Mouse (Mus musculus) spleen, adult 2 months (tissue): ENCODE results near the gene Zfp335. TPM values are rescaled to one million over a fixed set of nuclear protein-coding genes. Genes with fewer than 3 reads are reported as not detected.
"Not testable (repeated sequence)": the region's sequence is repeated elsewhere in the genome, so short reads cannot be mapped to it uniquely, and the experiment has no call there.

Source experiments
- DNase-seq, 2 experiments: peaks; one replicate each; pipeline versions ENCODE4 v3.0.0 to v3.0.0-alpha.2; 2012 to 2021; ENCODE audit warnings: low spot score in 2 of 2, low read depth in 1 of 2
- H3K27ac ChIP-seq: fragments of 200-500 bp; 2 replicates; pipeline ENCODE4 v1.5.1; 2012; ENCODE audit warnings: low read length, inconsistent platforms; ENCODE audit not compliant: insufficient read depth
- H3K27me3 ChIP-seq: fragments of 200-500 bp; 2 replicates; pipeline ENCODE4 v1.6.1; 2012; ENCODE audit warnings: mild to moderate bottlenecking, moderate library complexity, low read length, inconsistent platforms; ENCODE audit not compliant: control insufficient read depth, insufficient read depth
- H3K36me3 ChIP-seq: fragments of 200-500 bp; 2 replicates; pipeline ENCODE4 v1.6.1; 2012; ENCODE audit warnings: mild to moderate bottlenecking, low read length, inconsistent platforms; ENCODE audit not compliant: control insufficient read depth, insufficient read depth
- H3K4me1 ChIP-seq: fragments of 200-500 bp; 2 replicates; pipeline ENCODE4 v1.6.1; 2011; ENCODE audit warnings: inconsistent platforms; ENCODE audit not compliant: control insufficient read depth, insufficient read depth, insufficient read length
- H3K4me3 ChIP-seq: fragments of 200-500 bp; 2 replicates; pipeline ENCODE4 v1.5.1; 2011; ENCODE audit warnings: mild to moderate bottlenecking, inconsistent platforms; ENCODE audit not compliant: insufficient read depth, insufficient read length; ENCODE audit errors: extremely low read depth
- CTCF ChIP-seq: fragments of 200-500 bp; IDR thresholded peaks from 2 replicates; pipeline ENCODE4 v1.5.1; 2011; ENCODE audit warnings: mild to moderate bottlenecking, inconsistent platforms; ENCODE audit not compliant: insufficient read depth, insufficient read length, insufficient replicate concordance; ENCODE audit errors: extremely low read depth
- POLR2A ChIP-seq: fragments of 200-500 bp; IDR thresholded peaks from 2 replicates; pipeline ENCODE4 v1.6.1; 2011; ENCODE audit warnings: low read depth, low read length, inconsistent platforms
- WGBS: fragments of 180-500 bp; shearing (Covaris S2); methylation state at CpG from one replicate; pipeline ENCODE4 v1.1.7; 2018; 5-methylcytosine and 5-hydroxymethylcytosine counted together
- polyA plus RNA-seq: library from polyadenylated mRNA; depleted of rRNA; stranded (reverse); fragments of >200 nt; gene quantifications from 2 replicates; pipeline ENCODE4 v1.2.3, GENCODE M21; 2012

Zfp335 gene
- polyA plus RNA-seq, 1 experiment: 37.8 TPM

DNA sequence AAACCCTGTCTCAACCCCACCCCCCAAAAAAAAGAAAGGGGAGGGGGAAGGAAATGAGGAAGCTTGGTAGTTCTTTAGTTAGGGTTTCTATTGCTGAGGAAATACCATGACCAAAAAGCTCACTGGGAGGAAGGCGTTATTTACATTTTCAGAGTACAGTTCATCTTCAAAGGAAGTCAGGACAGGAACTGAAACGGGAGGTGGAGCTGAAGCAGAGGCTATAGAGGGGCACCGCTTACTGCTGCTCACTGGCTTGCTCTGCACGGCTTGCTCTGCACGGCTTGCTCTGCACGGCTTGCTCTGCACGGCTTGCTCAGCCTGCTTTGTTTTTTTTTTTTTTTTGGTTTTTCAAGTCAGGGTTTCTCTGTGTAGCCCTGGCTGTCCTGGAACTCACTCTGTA lies 43.1 kb downstream of the Zfp335 start:
- H3K4me1 ChIP-seq: peaks cover 10% of the 10 kb centered on the region; the same call in 1 of the 2 replicates
- TF ChIP-seq POLR2A (no peak), CTCF (no peak)
- H3K27me3 ChIP-seq: no peaks in the 10 kb centered on the region
- no peaks in the 10 kb centered on the region for H3K36me3 ChIP-seq
- H3K4me3 ChIP-seq: no peak overlapping the region
- peak; percentile 69 to 81 for DNase-seq
- peak overlapping the region; percentile 89 for H3K27ac ChIP-seq
- WGBS: 11% methylated on average over 7 of the region's 7 CpGs

DNA sequence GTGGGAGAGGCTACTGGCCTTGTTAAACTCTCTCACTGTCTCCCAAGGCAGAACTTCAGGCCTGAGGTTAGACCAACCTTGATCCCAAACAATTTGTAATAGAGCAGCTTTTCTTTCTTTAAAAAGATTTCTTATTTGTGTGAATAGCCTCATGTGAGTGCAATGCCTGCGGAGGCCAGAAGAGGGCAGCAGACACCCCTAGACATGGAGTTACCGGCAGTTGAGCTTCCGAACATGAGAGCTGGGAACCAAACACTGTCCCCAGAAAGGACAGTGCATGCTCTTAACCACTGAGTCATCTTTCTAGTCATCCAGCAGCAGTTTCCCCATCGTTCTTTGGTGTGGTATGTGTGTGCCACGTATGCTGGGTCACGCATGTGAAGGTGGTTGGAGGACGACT lies 44.0 kb downstream of the Zfp335 start:
- TF ChIP-seq CTCF: no peak
- TF ChIP-seq POLR2A: no peak
- H3K36me3 ChIP-seq: no peaks in the 10 kb centered on the region
- H3K27ac ChIP-seq: peak overlapping the region; percentile 89
- H3K4me1 ChIP-seq: peaks cover 12% of the 10 kb centered on the region; the same call in 1 of the 2 replicates
- WGBS: 92% methylated on average over 7 of the region's 7 CpGs
- no peak for DNase-seq
- H3K27me3 ChIP-seq: no peaks in the 10 kb centered on the region; the same call in 1 of the 2 replicates
- H3K4me3 ChIP-seq: no peak overlapping the region

DNA sequence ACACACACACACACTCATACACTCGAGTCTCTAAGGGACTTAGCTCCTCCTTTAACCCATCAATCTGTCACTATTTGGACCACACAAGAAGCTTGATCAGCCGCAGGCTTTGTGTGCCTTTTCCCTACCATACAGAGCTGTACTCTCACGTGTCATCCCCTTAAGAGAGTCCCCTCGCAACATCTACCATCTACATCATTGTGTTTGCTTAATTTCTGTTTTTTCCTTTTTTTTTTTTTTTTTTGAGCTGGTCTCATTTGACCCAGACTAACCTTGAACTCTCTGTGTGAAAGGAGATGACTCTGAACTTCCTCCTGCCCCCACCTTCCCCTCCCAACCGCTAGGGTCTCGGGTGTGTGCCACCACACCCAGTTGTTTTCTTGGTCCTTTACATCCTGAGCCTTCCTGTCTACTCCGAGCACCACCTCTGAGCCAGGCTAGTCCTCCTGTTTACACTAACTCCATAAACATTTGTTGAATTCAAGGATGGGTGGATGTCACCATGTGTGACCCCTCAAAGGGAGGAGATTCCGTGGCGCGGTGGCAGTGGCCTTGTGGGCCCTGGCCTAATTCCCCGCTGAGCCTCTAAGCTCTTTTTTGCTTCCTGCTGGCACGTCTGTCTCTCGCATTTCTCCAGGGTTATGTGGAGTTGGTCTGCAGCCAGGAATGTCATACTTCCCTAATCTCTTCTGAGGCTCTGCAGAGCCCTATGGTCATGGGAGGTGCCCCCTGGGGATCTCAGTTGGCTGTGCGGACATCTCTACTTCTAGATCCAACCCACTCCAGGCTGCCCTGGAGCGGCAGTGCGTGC lies 44.6 kb downstream of the Zfp335 start:
- peaks cover 16% of the 10 kb centered on the region for H3K4me1 ChIP-seq
- TF ChIP-seq CTCF: no peak
- TF ChIP-seq POLR2A: no peak
- WGBS: 35% methylated on average over 16 of the region's 16 CpGs
- no peaks in the 10 kb centered on the region for H3K36me3 ChIP-seq
- peak overlapping the region; percentile 89 for H3K27ac ChIP-seq
- peak in 1 of 2 experiments; percentile 47 for DNase-seq
- H3K27me3 ChIP-seq: no peaks in the 10 kb centered on the region; the same call in 1 of the 2 replicates
- no peak overlapping the region for H3K4me3 ChIP-seq

GRCm38 (mm10) chr2:164864593-164864992 lies 47.0 kb downstream of the Zfp335 start:
- H3K27ac ChIP-seq: no peak overlapping the region
- WGBS: 79% methylated on average over 4 of the region's 4 CpGs
- no peak overlapping the region for H3K4me3 ChIP-seq
- TF ChIP-seq POLR2A (no peak), CTCF (no peak)
- H3K4me1 ChIP-seq: peaks cover 16% of the 10 kb centered on the region
- H3K36me3 ChIP-seq: no peaks in the 10 kb centered on the region
- no peak for DNase-seq
- no peaks in the 10 kb centered on the region; the same call in 1 of the 2 replicates for H3K27me3 ChIP-seq

DNA sequence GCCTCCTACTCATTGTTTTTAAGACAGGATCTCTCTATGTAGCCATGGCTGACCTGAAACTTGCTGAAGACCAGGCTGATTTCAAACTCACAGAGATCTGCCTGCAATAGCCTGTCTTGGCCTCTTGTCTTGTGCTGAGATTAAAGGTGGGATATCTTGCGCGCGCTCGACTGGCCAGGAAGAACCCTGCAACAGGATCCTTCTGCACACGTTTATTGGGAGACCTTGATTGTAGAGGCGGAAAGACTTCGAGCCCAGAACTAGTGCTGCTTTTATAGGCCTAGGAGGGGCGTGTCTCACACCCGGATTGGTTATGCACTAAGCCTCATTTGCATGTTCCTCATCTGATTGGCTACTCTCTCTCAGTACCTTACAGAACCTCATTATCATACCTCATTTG lies 48.1 kb downstream of the Zfp335 start:
- 95% methylated on average over 8 of the region's 9 CpGs for WGBS
- not testable (repeated sequence) for H3K36me3 ChIP-seq, H3K27ac ChIP-seq, H3K4me3 ChIP-seq, H3K27me3 ChIP-seq, DNase-seq
- peaks cover 13% of the 10 kb centered on the region for H3K4me1 ChIP-seq

DNA sequence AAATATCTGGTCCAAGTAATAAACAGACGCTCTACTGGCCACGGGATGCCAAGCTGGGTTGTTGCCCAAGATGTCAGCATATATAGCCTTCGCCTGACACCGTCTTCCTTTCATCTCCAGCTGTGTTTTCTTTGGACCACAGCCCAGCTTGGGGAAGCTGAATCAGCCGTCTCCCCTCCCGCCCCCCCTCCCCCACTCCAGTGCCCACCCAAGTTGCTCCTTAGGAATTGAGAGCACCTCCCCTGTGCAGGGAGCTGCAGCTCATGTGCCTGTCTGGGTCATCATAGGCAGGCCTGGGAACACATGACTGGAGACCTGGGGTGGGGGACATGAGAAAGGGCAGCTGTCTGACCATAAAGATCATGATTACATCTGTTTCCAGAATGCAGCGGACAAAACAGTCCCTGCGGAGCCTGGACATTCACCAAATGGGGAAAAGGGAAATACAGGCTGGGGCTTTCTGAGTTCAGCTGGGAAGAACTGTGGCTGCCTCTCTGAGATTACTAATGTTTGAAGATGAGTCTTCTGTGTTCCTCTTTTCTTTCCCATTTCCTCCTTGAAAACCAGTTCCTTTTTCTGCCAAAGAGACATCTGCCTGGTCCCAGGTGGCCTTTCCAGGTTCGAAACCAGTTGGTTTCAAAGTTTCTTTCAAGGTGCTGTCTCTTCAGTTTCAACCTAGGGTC lies 49.2 kb downstream of the Zfp335 start:
- Histone ChIP-seq H3K27me3 (peaks cover 6% of the 10 kb centered on the region), H3K27ac (peak overlapping the region; percentile 53), H3K36me3 (no peaks in the 10 kb centered on the region), H3K4me3 (no peak overlapping the region), H3K4me1 (peaks cover 18% of the 10 kb centered on the region)
- DNase-seq: no peak
- TF ChIP-seq POLR2A (no peak), CTCF (no peak)
- 29% methylated on average over 9 of the region's 9 CpGs for WGBS

- TF ChIP-seq POLR2A: no peak
- no peak for TF ChIP-seq CTCF
- no peak overlapping the region for H3K4me3 ChIP-seq
- H3K27me3 ChIP-seq: peaks cover 10% of the 10 kb centered on the region
- H3K27ac ChIP-seq: no peak overlapping the region
- 73% methylated on average over 4 of the region's 4 CpGs for WGBS
- no peaks in the 10 kb centered on the region for H3K36me3 ChIP-seq
- no peak for DNase-seq
- H3K4me1 ChIP-seq: peaks cover 17% of the 10 kb centered on the region
Observed at GRCm38 (mm10) chr2:164861094-164861493, 50.5 kb downstream of the Zfp335 start.
